Mouse (Mus musculus): ENCODE data around the gene Krt87. TPM values are rescaled to one million over a fixed set of nuclear protein-coding genes. Genes with fewer than 3 reads are reported as not detected.
A peak's percentile ranks its signal among the peaks of the same experiment; 100 is the strongest.

The Krt87 gene
- polyA plus RNA-seq, 1 experiment from 2014 or later, result not detected

DNA sequence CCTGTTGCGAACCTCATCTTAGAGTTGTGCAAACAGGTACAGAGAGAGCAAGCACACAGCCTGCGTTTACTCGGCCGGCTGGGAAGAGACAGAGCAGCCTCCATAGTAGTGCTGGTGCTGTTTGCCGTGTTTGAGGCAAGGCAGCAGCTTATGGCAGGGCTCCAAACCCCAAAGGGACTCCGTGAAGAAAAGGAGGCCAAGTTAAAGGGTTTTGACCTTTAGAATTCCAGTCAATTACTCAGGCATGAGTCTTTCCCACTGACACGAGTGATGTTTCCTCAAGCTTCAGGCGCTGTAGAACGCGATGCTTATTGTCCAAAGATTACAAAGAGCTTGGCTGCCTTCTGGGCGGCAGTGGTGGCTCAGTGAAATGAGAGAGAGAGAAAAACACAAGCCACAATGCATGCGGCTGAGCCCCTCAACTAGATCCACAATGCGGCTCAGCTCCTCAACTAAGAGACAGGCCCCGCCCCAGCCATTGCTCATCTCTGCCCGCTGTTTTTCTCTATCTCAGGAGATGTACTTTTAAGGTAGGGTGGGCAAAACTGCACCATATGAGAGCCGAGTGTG, 19.8 kb upstream of the Krt87 start:
- 63% methylated on average over 16 of the region's 16 CpGs for WGBS (ENCODE audit: insufficient replicate concordance)
- no peak for DNase-seq

DNA sequence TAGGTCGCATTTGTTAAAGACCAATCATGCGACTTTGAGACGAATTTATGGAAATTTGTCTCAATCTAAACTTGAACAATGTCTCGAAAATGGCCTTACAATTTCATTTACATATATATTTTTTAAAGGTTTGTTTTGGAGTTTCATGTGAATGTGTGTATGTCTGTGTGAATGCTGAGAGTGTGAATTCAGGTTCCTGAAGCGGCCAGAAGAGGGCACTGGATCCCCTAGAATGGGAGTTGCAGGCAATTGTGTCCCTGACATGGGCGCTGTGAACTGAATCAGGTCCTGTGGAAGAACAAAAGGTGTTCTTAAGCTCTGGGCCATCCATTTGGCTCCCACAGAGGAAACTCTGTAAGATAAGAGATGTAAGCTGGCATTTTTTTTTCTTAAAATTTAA, 17.3 kb upstream of the Krt87 start:
- WGBS (ENCODE audit: insufficient replicate concordance), result 73% methylated on average over 6 of the region's 6 CpGs
- no peak overlapping the region for H3K27ac ChIP-seq
- DNase-seq (no peak), ATAC-seq (ENCODE audit: low read depth) (no peak)
- H3K9me3 ChIP-seq (replicated peaks), result peaks cover 8% of the 10 kb centered on the region; the same call in 1 of the 2 replicates
- H3K4me3 ChIP-seq (replicated peaks), result no peak overlapping the region
- H3K4me1 ChIP-seq (replicated peaks), result no peaks in the 10 kb centered on the region
- no peaks in the 10 kb centered on the region for H3K27me3 ChIP-seq
- H3K9ac ChIP-seq, result no peak overlapping the region
- no peaks in the 10 kb centered on the region for H3K36me3 ChIP-seq
- H3K4me2 ChIP-seq, result no peak overlapping the region

More for the DNA sequence above, 19.8 kb upstream of the Krt87 start:
- H3K27me3 ChIP-seq, result no peaks in the 10 kb centered on the region
- no peak overlapping the region for H3K4me3 ChIP-seq (replicated peaks)
- no peaks in the 10 kb centered on the region for H3K36me3 ChIP-seq
- H3K9me3 ChIP-seq (replicated peaks), result peaks cover 8% of the 10 kb centered on the region; the same call in 1 of the 2 replicates
- no peaks in the 10 kb centered on the region for H3K4me1 ChIP-seq (replicated peaks)
- no peak overlapping the region for H3K4me2 ChIP-seq
- H3K9ac ChIP-seq, result no peak overlapping the region
- no peak for ATAC-seq (ENCODE audit: low read depth)
- H3K27ac ChIP-seq, result no peak overlapping the region

DNA sequence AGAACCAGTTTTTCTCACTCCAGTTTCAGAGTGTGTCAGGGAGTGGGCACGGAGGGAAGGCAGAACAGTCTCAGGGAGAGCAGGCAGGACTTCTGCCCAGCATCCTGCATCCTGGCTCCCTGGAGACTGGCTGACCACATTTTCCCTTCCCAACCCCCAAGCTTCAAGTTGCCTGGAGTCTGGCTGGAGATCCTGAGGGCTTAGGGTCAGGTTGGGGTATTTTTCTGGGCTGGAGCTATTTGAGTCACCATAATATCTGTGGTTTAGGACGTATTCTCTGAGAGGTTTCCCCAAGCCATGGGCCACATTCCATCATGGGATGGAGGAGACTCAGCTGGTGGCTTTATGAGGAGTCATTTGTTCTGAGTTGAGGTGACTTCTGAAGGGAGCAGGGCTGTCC, 16.7 kb upstream of the Krt87 start:
- no peak overlapping the region for H3K27ac ChIP-seq
- H3K9me3 ChIP-seq (replicated peaks), result peaks cover 8% of the 10 kb centered on the region; the same call in 1 of the 2 replicates
- H3K27me3 ChIP-seq, result no peaks in the 10 kb centered on the region
- WGBS (ENCODE audit: insufficient replicate concordance), result 60% methylated on average over 2 of the region's 2 CpGs
- H3K4me3 ChIP-seq (replicated peaks), result no peak overlapping the region
- DNase-seq (no peak), ATAC-seq (ENCODE audit: low read depth) (no peak)
- H3K4me2 ChIP-seq, result no peak overlapping the region
- H3K4me1 ChIP-seq (replicated peaks), result no peaks in the 10 kb centered on the region
- H3K36me3 ChIP-seq, result no peaks in the 10 kb centered on the region
- H3K9ac ChIP-seq, result no peak overlapping the region

DNA sequence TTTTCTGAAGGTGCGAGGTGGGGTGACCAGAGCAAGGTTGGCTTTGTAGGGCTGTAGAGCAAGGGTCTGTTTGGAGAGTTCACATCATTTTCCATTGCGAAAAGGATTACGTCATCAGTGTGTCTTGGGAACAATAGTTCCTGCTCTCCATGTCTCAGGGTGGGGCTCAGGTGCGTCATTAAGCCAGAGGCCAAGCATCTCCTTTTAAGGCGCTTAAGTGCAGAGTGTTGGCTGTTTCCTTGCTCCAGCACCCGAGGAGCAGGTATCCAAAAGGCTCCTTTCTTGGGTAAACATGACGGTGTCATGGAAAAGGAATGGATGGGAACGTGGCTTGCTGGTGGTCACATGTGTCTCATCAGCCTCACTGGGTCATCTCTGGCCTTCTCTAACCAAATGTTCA, 16.2 kb upstream of the Krt87 start:
- Histone ChIP-seq H3K4me2 (no peak overlapping the region), H3K27me3 (no peaks in the 10 kb centered on the region), H3K4me1 (replicated peaks) (no peaks in the 10 kb centered on the region), H3K4me3 (replicated peaks) (no peak overlapping the region), H3K36me3 (no peaks in the 10 kb centered on the region), H3K27ac (no peak overlapping the region), H3K9me3 (replicated peaks) (peaks cover 8% of the 10 kb centered on the region; the same call in 1 of the 2 replicates), H3K9ac (no peak overlapping the region)
- ATAC-seq (ENCODE audit: low read depth) (no peak), DNase-seq (no peak)
- 60% methylated on average over 8 of the region's 8 CpGs for WGBS (ENCODE audit: insufficient replicate concordance)

DNA sequence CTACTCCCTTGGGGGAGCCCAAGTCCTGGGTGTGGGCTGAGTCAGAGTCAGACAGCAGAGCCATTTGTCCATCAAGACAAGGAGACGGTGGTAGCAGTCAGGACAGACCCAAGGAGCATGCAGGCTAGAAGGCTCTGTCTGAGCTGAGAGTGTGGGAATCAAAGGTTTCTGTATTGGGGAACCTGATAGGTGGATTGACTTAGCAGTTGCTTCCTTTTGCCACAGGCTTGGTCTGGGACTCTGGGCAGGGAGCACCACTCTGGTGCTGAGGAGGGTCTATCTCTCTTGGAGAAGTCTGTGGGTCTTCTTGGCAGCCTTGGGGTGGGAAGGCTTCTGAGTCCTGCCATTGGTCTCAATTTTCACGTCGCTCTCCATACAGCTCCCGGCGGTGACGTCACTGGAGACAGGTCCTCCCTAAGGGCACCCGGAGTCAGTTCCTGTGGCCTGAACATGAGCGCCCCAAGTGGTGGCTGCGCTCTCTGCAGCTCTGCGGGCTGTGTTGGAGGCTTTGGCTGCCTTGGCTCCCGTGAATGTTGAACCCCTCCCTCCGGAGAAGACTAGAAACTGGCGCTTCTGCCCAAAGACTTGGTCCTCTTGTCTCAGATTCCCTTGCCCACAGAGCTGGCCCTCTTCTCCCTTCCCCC, 14.6 kb upstream of the Krt87 start:
- Histone ChIP-seq H3K36me3 (no peaks in the 10 kb centered on the region), H3K27ac (no peak overlapping the region), H3K4me2 (no peak overlapping the region), H3K4me1 (replicated peaks) (no peaks in the 10 kb centered on the region), H3K9me3 (replicated peaks) (peaks cover 8% of the 10 kb centered on the region; the same call in 1 of the 2 replicates), H3K4me3 (replicated peaks) (no peak overlapping the region), H3K27me3 (no peaks in the 10 kb centered on the region), H3K9ac (no peak overlapping the region)
- 5% methylated on average over 13 of the region's 13 CpGs for WGBS (ENCODE audit: insufficient replicate concordance)
- DNase-seq, result peak; percentile 34
- 0 out of 2 replicates have a peak, but pooled peaks have one; percentile 23 for ATAC-seq (ENCODE audit: low read depth)

DNA sequence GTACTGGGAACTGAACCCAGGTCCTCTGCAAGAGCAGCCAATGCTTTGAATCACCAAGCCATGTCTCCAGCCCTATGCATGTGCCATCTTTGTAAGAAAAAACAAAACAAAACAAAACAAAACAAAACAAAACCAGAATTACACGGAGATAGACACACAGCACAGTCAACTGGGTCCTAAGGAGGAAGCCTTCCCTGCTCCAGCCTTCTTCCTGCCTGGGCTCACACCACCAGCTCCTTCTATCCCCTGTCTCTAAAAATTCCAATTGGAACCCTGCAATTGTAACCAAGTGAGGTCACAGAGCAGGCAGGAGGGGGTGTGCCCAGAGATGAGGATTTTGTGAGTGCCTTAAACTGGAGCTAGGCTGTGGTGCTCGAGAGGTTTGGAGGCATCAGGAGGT, 8.8 kb upstream of the Krt87 start, which contains the start of gene Krt88:
Gene Krt88 (plus strand): TSS at position 301 of the 400 bp plus-strand sequence.
- Histone ChIP-seq H3K4me3 (replicated peaks) (no peak within 1 kb of the TSS), H3K4me2 (no peak within 1 kb of the TSS), H3K36me3 (no peaks in the 10 kb centered on the region), H3K27ac (no peak within 1 kb of the TSS), H3K27me3 (no peaks in the 10 kb centered on the region), H3K4me1 (replicated peaks) (no peaks in the 10 kb centered on the region), H3K9ac (no peak within 1 kb of the TSS), H3K9me3 (replicated peaks) (no peaks in the 10 kb centered on the region)
- DNase-seq (no peak), ATAC-seq (ENCODE audit: low read depth) (no peak)
- WGBS (ENCODE audit: insufficient replicate concordance), result 51% methylated on average over 2 of the region's 2 CpGs

DNA sequence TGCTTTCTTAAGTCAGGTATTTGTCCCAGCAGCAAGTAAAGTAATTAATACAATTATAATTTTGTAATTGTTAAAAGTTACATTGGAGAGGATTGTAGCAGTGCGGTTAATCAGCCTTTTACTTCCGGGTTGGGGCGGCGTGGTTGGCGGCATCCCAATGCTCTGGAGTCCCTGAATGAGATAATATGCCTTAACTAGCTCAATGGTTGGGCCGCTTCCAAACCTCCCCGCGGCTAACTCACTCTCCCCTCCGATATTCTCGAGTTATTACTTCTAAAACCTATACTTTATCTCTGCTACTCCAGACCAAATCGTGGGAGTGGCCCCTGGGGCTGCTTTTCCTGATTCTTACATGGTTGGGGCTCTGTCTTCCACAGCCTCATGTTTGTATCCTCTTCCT, 8.0 kb upstream of the Krt87 start:
- no peaks in the 10 kb centered on the region for H3K36me3 ChIP-seq
- H3K27ac ChIP-seq, result no peak overlapping the region
- H3K9me3 ChIP-seq (replicated peaks), result no peaks in the 10 kb centered on the region
- ATAC-seq (ENCODE audit: low read depth) (no peak), DNase-seq (no peak)
- no peaks in the 10 kb centered on the region for H3K4me1 ChIP-seq (replicated peaks)
- H3K27me3 ChIP-seq, result no peaks in the 10 kb centered on the region
- no peak overlapping the region for H3K9ac ChIP-seq
- H3K4me3 ChIP-seq (replicated peaks), result no peak overlapping the region
- 59% methylated on average over 11 of the region's 11 CpGs for WGBS (ENCODE audit: insufficient replicate concordance)
- H3K4me2 ChIP-seq, result no peak overlapping the region

DNA sequence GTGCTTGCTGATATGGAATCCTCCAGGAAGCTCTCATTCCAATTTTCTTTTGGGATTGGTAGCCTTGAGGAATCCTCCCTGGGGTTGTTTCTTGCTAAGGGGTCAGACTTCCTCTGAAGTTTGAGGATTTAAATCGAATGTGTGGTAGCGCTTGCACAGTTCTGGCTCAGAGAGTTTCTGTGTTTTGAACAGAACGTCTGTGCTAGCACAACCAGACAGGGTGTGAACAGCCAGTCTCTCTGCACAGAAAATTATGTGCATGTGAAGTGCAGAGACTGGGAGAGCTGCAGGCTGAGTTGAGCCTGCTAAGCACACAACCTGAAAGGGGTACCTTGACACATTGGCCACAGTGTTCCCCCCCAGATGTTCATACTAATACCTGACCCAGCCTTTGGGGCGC, 2.2 kb upstream of the Krt87 start:
- H3K9ac ChIP-seq, result no peak overlapping the region
- 62% methylated on average over 4 of the region's 4 CpGs for WGBS (ENCODE audit: insufficient replicate concordance)
- DNase-seq (no peak), ATAC-seq (ENCODE audit: low read depth) (no peak)
- no peak overlapping the region for H3K4me3 ChIP-seq (replicated peaks)
- no peak overlapping the region for H3K27ac ChIP-seq
- no peaks in the 10 kb centered on the region for H3K4me1 ChIP-seq (replicated peaks)
- H3K9me3 ChIP-seq (replicated peaks), result no peaks in the 10 kb centered on the region
- peaks cover 34% of the 10 kb centered on the region for H3K27me3 ChIP-seq
- H3K4me2 ChIP-seq, result no peak overlapping the region
- H3K36me3 ChIP-seq, result no peaks in the 10 kb centered on the region

DNA sequence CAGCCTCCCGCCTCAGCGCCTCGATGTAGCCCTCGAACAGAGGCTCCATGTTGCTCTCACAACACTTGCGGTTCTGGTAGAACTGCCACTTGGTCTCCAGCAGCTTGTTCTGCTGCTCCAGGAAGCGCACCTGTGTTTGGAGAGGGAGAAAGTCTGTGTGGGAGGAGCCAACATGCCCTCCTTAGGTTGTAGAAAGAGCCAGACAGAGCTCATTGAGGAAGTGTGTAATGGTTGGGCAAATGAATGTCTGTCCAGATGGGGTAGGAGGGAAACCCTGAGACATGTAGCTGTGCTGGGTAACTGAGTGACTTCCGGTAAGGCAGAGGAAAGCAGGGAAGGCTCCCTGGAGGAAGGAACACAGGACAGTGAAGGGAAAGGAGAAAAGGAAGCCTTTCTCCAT, 2.0 kb downstream of the Krt87 start:
- Histone ChIP-seq H3K9me3 (replicated peaks) (no peaks in the 10 kb centered on the region), H3K4me3 (replicated peaks) (no peak overlapping the region), H3K4me2 (no peak overlapping the region), H3K4me1 (replicated peaks) (no peaks in the 10 kb centered on the region), H3K9ac (no peak overlapping the region), H3K27me3 (peaks cover 34% of the 10 kb centered on the region), H3K27ac (no peak overlapping the region), H3K36me3 (no peaks in the 10 kb centered on the region)
- DNase-seq (no peak), ATAC-seq (ENCODE audit: low read depth) (no peak)
- 69% methylated on average over 7 of the region's 7 CpGs for WGBS (ENCODE audit: insufficient replicate concordance)

DNA sequence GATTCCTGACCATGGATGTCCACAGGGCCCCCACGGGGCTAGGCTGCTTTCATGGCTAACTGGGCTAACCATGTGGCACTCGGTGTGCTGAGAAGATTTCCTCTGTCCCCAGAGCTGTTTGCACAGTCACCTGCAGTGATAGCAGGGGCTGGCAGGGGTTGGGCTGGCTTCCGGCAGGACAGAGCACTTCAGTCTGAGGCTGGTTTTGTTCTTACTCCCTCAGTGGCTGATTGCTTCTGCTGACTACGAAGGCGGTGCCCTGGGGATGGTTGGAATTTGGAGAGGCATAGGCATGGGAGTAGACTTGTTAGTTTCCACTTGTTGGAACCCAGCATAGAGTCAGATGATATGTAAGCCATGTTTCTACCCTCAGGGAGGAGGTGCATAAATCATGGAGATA, 13.7 kb downstream of the Krt87 start:
- Histone ChIP-seq H3K4me1 (replicated peaks) (no peaks in the 10 kb centered on the region), H3K9ac (no peak overlapping the region), H3K27me3 (0 out of 2 replicates have a peak, but pooled peaks cover 3% of the 10 kb centered on the region), H3K4me3 (replicated peaks) (no peak overlapping the region), H3K36me3 (no peaks in the 10 kb centered on the region), H3K27ac (no peak overlapping the region), H3K4me2 (no peak overlapping the region), H3K9me3 (replicated peaks) (no peaks in the 10 kb centered on the region)
- no peak for DNase-seq
- WGBS (ENCODE audit: insufficient replicate concordance), result 19% methylated on average over 5 of the region's 5 CpGs
- ATAC-seq (ENCODE audit: low read depth), result no peak

DNA sequence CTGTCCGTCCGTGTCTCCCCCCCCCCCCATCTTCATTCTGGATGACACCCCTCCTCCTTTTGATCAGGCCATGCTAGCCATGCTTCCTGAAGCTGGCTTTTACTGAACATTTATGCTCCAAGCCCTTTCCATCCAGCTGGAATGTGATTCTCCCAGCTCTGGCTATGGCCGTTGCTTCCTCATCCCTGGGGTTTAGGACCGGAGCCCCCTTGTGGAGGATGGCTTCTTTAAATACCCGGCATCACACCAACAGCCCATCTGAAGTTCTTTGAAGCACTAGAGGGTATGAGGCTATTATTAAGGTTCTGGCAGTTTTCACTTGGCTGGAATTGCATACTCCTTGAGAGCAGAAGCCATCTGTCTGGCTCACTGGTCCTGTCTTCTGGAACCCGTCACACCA, 17.7 kb downstream of the Krt87 start:
- H3K4me3 ChIP-seq (replicated peaks), result no peak overlapping the region
- 51% methylated on average over 6 of the region's 6 CpGs for WGBS (ENCODE audit: insufficient replicate concordance)
- H3K27me3 ChIP-seq, result no peaks in the 10 kb centered on the region
- no peak overlapping the region for H3K9ac ChIP-seq
- ATAC-seq (ENCODE audit: low read depth) (no peak), DNase-seq (no peak)
- H3K4me2 ChIP-seq, result no peak overlapping the region
- H3K4me1 ChIP-seq (replicated peaks), result no peaks in the 10 kb centered on the region
- no peaks in the 10 kb centered on the region for H3K9me3 ChIP-seq (replicated peaks)
- no peak overlapping the region for H3K27ac ChIP-seq
- no peaks in the 10 kb centered on the region for H3K36me3 ChIP-seq

DNA sequence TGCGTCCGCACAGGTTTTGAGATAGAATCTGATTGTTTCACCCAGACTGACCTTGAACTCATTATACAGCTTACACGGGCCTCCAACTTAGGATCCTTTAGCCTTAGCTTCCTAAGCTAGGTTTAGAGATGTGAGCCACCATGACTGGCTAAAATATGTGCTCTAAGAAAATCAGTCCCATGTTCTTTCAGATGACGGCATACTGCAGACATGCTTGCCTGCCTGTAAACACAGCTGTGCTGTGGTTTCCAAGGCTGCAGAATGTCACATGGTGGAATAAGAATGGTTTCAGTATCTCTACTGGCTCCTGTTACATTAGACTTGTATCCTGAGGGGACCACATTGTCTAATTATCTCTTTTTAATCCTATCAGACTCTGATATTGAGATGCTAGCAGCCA, 19.7 kb downstream of the Krt87 start:
- Histone ChIP-seq H3K27me3 (no peaks in the 10 kb centered on the region), H3K27ac (no peak overlapping the region), H3K9ac (no peak overlapping the region), H3K9me3 (replicated peaks) (no peaks in the 10 kb centered on the region), H3K4me3 (replicated peaks) (no peak overlapping the region), H3K4me1 (replicated peaks) (no peaks in the 10 kb centered on the region), H3K36me3 (no peaks in the 10 kb centered on the region), H3K4me2 (no peak overlapping the region)
- 67% methylated on average over 4 of the region's 4 CpGs for WGBS (ENCODE audit: insufficient replicate concordance)
- no peak for ATAC-seq (ENCODE audit: low read depth)
- DNase-seq, result no peak

Measured in liver, embryonic 13.5 days (tissue).